Mouse (Mus musculus) induced T-regulatory cell, adult 2 months (primary cell): ENCODE measurements around the gene Fnip2.

Experiments
- DNase-seq: peaks from one replicate; pipeline ENCODE4 v3.0.0-alpha.2; 2012; ENCODE audit warnings: low read depth

The Fnip2 gene

DNA sequence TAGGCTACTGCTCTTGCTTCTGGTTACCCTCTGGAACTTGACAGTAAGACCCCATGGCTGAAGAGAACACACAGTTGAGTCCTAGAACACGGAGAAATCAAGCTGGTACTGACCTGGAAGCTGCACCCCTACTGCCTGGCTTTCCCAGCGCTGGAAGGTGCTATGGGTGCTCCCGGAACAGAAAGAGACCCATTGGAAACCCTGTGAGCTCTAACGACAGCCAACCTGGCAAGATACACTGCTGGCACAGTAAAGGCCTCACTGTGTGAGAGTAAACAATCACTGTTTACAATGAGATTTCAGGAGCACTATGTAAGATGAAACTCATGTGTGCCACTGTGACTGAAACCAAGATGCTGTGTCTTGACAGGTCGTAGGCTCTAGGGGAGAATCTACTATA, 152.5 kb downstream of the Fnip2 start:
- no peak for DNase-seq

DNA sequence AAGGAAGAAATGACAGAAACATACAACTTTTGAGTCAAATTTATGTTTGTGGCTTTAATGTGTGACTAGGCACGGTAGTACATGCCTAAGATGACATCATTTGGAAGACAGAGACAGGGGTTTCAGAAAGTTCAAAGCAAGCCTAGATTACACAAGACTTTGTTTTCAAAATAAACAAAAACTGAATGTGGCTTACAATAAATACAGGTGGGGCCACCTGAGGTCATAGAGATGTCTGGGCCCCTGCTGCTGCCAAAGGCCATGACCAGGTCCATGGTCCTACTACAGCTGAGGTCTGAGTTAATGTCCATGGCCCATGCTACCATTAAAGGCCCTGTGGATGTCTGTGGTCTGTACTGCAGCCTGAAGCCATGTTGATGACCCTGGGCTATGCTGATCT, 154.1 kb downstream of the Fnip2 start:
- DNase-seq, result no peak

GRCm38 (mm10) chr3:79411666-79412065, 155.9 kb downstream of the Fnip2 start:
- no peak for DNase-seq

DNA sequence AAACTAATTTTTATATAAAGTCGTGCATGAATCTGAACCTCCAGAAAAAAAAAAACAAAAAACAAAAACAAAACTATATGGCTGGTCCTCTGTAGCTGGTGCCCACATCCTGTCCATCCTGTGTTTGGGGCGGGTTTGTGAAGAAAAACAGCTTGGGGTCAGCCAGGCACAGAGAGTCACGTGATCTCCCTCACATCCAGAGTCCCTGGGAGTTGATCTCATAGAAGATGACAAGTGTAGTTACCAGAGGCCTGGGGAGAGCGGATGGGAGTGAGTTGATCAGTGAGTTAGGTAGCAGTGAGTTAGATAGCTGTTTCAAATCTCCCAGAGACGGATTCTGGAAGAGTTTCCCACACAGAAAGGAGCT, 157.0 kb downstream of the Fnip2 start:
- DNase-seq, result no peak

- DNase-seq, result no peak
These were observed 157.5 kb downstream of the Fnip2 start for GRCm38 (mm10) chr3:79409927-79410628.

- DNase-seq, result no peak
These were observed 159.1 kb downstream of the Fnip2 start for GRCm38 (mm10) chr3:79408546-79408945.
